Mouse (Mus musculus) lung, adult 2 months (tissue): ENCODE measurements around the gene Ercc6l2.

Source experiments
- CTCF ChIP-seq: fragments of 200-500 bp; IDR thresholded peaks from 2 replicates; pipeline ENCODE4 v1.5.1; 2011; ENCODE audit warnings: mild to moderate bottlenecking, low read length, control low read depth; ENCODE audit not compliant: insufficient read depth
- POLR2A ChIP-seq: fragments of 200-500 bp; IDR thresholded peaks from 2 replicates; pipeline ENCODE4 v1.6.1; 2011; ENCODE audit warnings: low read depth, mild to moderate bottlenecking, control low read depth, low read length, borderline replicate concordance; ENCODE audit errors: extremely low read depth

DNA sequence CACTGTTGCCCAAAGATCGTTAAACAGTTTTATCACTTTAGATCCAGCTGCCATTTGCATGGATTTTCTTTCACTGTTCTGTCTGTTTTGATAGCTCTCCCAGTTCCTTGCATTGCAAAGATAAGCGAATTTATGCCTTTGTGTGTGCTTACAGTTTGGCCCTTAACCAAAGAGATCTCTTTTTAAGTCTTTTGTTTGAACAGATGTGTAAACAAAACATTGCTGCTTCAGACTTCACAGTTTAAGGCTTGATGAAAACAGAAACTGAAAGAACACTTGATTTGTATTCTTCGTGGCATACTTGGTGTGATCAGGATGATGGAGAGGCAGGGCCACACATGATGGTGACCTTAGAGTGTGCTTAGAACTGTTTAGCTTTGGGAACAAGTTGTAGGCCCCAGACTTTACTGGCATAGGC is 70.5 kb downstream of the Ercc6l2 start:
- TF ChIP-seq CTCF (no peak), POLR2A (no peak)
